ENCODE assay signal across 31 mouse cellular contexts in the genomic region with DNA sequence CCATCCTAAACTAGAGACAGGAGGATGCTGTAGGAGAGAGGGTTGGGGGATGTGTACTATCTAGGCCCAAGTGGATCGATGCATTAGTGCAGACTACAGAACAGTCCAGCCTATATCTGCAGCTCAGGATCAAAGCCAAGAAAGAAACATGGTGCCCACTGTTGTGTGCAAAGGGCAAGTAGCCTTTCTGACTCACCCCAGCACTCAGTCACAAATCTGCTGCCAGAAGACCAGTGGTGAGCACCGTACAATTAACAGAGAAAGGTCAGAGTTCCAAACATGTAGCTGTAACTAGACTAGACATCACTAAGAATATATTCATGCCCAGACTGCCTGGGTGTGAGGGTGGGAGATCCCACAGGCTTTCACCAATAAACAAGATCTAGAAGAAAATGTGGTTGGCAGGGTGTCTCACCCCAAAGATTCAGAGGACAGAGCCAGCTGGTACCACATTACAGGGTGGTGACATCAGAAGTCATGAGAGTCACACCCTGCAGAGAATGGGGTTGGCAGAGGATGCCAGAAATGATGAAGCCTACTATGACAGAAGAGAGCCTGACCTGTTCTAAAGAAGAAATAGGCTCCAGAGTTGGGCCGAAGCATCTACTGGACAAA. TPM values are rescaled to one million over a fixed set of nuclear protein-coding genes. Genes with fewer than 3 reads are reported as not detected.
DNase-seq lines count a peak whose midpoint lies in the region; ATAC-seq and TF ChIP-seq lines count a peak whose summit lies in the region.
"Had no signal": no experiment of that assay in that cellular context is flagged by ENCODE, and none has a peak within 500 bp of the region (broad histone marks: within the 10 kb centered on the region; RNA-seq: fewer than 3 reads in every experiment).

No protein-coding gene starts in this region.

- peaks cover 39% of the 10 kb centered on the region for H3K36me3 ChIP-seq in midbrain, postnatal 0 days (ENCODE audit: insufficient read depth, low read length)
- H3K36me3 ChIP-seq: embryonic facial prominence, embryonic 10.5 days; embryonic facial prominence, embryonic 15.5 days; intestine, embryonic 15.5 days; liver, embryonic 12.5 days; midbrain, embryonic 12.5 days; stomach, embryonic 15.5 days had no signal

- H3K4me2 ChIP-seq in midbrain, postnatal 0 days (ENCODE audit: low read depth, low read length, poor library complexity, severe bottlenecking) = no peak overlapping the region
- H3K4me2 ChIP-seq: embryonic facial prominence, embryonic 15.5 days; heart, embryonic 11.5 days; hindbrain, embryonic 12.5 days; intestine, embryonic 15.5 days; liver, embryonic 12.5 days; midbrain, embryonic 12.5 days; stomach, embryonic 15.5 days had no signal

- H3K4me1 ChIP-seq in midbrain, postnatal 0 days (ENCODE audit: insufficient read depth, low read length) = no peaks in the 10 kb centered on the region
- H3K4me1 ChIP-seq: stomach, embryonic 15.5 days had no signal

- no peaks in the 10 kb centered on the region for H3K27me3 ChIP-seq in midbrain, postnatal 0 days (ENCODE audit: insufficient read depth, low read length)

- no peak overlapping the region for H3K27ac ChIP-seq in midbrain, postnatal 0 days (ENCODE audit: low read depth, low read length)
- H3K27ac ChIP-seq: embryonic facial prominence, embryonic 10.5 days; embryonic facial prominence, embryonic 15.5 days; hindbrain, embryonic 12.5 days; hindbrain, postnatal 0 days; intestine, embryonic 15.5 days; kidney, postnatal 0 days; liver, embryonic 12.5 days; midbrain, embryonic 12.5 days; stomach, embryonic 15.5 days had no signal

- peak; percentile 38 for DNase-seq in cerebellum, adult 8-10 months
- DNase-seq in CD8-positive naive resting alpha-beta T cell, adult 2 months (ENCODE audit: low read depth in 2 of 2, low spot score in 2 of 2) = peak; percentile 43 to 64
- peak; percentile 62 for DNase-seq in brain, adult 2 months (ENCODE audit: low read depth, low spot score)
- no peak for DNase-seq in B cell, adult 2 months
- DNase-seq in midbrain, postnatal 0 days (ENCODE audit: low spot score) = no peak
- DNase-seq in adipocyte (ENCODE audit: low spot score) = no peak
- DNase-seq: adrenal gland, postnatal 36 days; gastrocnemius, postnatal 14 days; heart, postnatal 36 days; kidney, adult 2 months; layer of hippocampus, postnatal 36 days; left cerebral cortex, postnatal 4 days; liver, postnatal 0 days; lung, postnatal 36 days; retina, postnatal 1 day; right cerebral cortex, postnatal 25 days had no signal

- 94% methylated on average over 3 of the region's 3 CpGs for WGBS in midbrain, postnatal 0 days

- H3K4me3 ChIP-seq in midbrain, postnatal 0 days (ENCODE audit: low read depth, low read length) = no peak overlapping the region
- H3K4me3 ChIP-seq: embryonic facial prominence, embryonic 10.5 days; embryonic facial prominence, embryonic 15.5 days; hindbrain, embryonic 12.5 days; intestine, embryonic 15.5 days; liver, embryonic 12.5 days; midbrain, embryonic 12.5 days; stomach, embryonic 15.5 days had no signal

- no peak for ATAC-seq in cerebellum, adult (ENCODE audit: insufficient number of reproducible peaks, low FRiP score, low TSS enrichment)
- ATAC-seq in midbrain, postnatal 0 days (ENCODE audit: low FRiP score) = no peak
- ATAC-seq: forebrain, embryonic 14.5 days; hindbrain, postnatal 0 days; intestine, embryonic 15.5 days; liver, embryonic 12.5 days; liver, postnatal 0 days had no signal

- no peaks in the 10 kb centered on the region for H3K9me3 ChIP-seq in midbrain, postnatal 0 days (ENCODE audit: low read length)
- H3K9me3 ChIP-seq: embryonic facial prominence, embryonic 10.5 days; embryonic facial prominence, embryonic 15.5 days; hindbrain, embryonic 12.5 days; intestine, embryonic 15.5 days; liver, embryonic 12.5 days; midbrain, embryonic 12.5 days; stomach, embryonic 15.5 days had no signal

- H3K9ac ChIP-seq in midbrain, postnatal 0 days (replicated peaks; ENCODE audit: low read length, poor library complexity, severe bottlenecking) = no peak overlapping the region
- H3K9ac ChIP-seq: embryonic facial prominence, embryonic 15.5 days; hindbrain, embryonic 12.5 days; intestine, embryonic 15.5 days; liver, embryonic 12.5 days; liver, postnatal 0 days; midbrain, embryonic 12.5 days; stomach, embryonic 15.5 days had no signal

- TF ChIP-seq CTCF in midbrain, postnatal 0 days (IDR thresholded peaks at IDR 0.05) = no peak

RNA-seq across cellular contexts. Expression of a gene that starts 4.8 kb away (rescaled TPM):
- 15.4 and 15.5 TPM in 2 replicates for total RNA-seq in midbrain, postnatal 0 days (2014; rRNA removed)
- polyA plus RNA-seq in midbrain, postnatal 0 days (2015; fragmentation: Nextera tagmentation; extraction: Ambion mirVana) = 16.6 and 16.9 TPM in 2 replicates
- total RNA-seq: granulocyte monocyte progenitor cell, adult 5-6 weeks had no signal

RNA-seq across cellular contexts. Expression of a gene that starts 12.0 kb away (rescaled TPM):
- total RNA-seq in midbrain, postnatal 0 days (2014; rRNA removed) = 1.2 TPM in 1 of 2 replicates, not detected in the other
- 0.12 TPM in 1 of 2 replicates, not detected in the other for polyA plus RNA-seq in midbrain, postnatal 0 days (2015; fragmentation: Nextera tagmentation; extraction: Ambion mirVana)
- total RNA-seq: adrenal gland, adult 18-20 months; heart, postnatal 36 days; layer of hippocampus, postnatal 36 days had no signal
- polyA plus RNA-seq: neural tube, embryonic 14.5 days had no signal

Comparison
In these comparisons a context has a peak if more than half of its experiments do, and no peak if none do; other contexts are left out.
1. DNase-seq: peak in cerebellum, adult 8-10 months (single experiment), CD8-positive naive resting alpha-beta T cell, adult 2 months (2 of 2) and brain, adult 2 months (single experiment); none in B cell, adult 2 months (0 of 2), midbrain, postnatal 0 days (single experiment) and adipocyte (single experiment).